Mouse (Mus musculus) left cerebral cortex, adult 11 months (tissue): ENCODE results near the gene Ncln.

ENCODE experiments used
- DNase-seq: peaks from one replicate; pipeline ENCODE4 v3.0.0; 2022; ENCODE audit warnings: low spot score

The Ncln gene

GRCm38 (mm10) chr10:81488081-81488480 is 8.1 kb downstream of the Ncln start:
- no peak for DNase-seq

- no peak for DNase-seq
Observed at GRCm38 (mm10) chr10:81486496-81486895, 9.7 kb downstream of the Ncln start.

GRCm38 (mm10) chr10:81485479-81486018 is 10.6 kb downstream of the Ncln start:
- no peak for DNase-seq

- no peak for DNase-seq
Observed at GRCm38 (mm10) chr10:81485060-81485449, 11.1 kb downstream of the Ncln start.

GRCm38 (mm10) chr10:81484441-81485059 is 11.6 kb downstream of the Ncln start:
- DNase-seq = no peak

- DNase-seq = no peak
Observed at GRCm38 (mm10) chr10:81483983-81484382, 12.2 kb downstream of the Ncln start.

- no peak for DNase-seq
Observed at GRCm38 (mm10) chr10:81482533-81482889, 13.7 kb downstream of the Ncln start, which contains the start of gene Celf5. Gene Celf5 (minus strand): TSS chr10:81482709.

- no peak for DNase-seq
Observed at GRCm38 (mm10) chr10:81481605-81482532, 14.3 kb downstream of the Ncln start.

- no peak for DNase-seq
Observed at GRCm38 (mm10) chr10:81474461-81474860, 21.7 kb downstream of the Ncln start.

- DNase-seq = peak; percentile 89
Observed at GRCm38 (mm10) chr10:81473003-81473451, 23.2 kb downstream of the Ncln start.

- no peak for DNase-seq
Observed at GRCm38 (mm10) chr10:81472403-81473002, 23.7 kb downstream of the Ncln start.

GRCm38 (mm10) chr10:81470454-81470853 is 25.7 kb downstream of the Ncln start:
- DNase-seq = no peak

- peak; percentile 72 for DNase-seq
Observed at GRCm38 (mm10) chr10:81469253-81469652, 26.9 kb downstream of the Ncln start.

GRCm38 (mm10) chr10:81467670-81468235 is 28.4 kb downstream of the Ncln start:
- no peak for DNase-seq

GRCm38 (mm10) chr10:81466881-81467280 is 29.3 kb downstream of the Ncln start:
- DNase-seq = no peak

GRCm38 (mm10) chr10:81466066-81466465 is 30.1 kb downstream of the Ncln start:
- no peak for DNase-seq

- no peak for DNase-seq
Observed at GRCm38 (mm10) chr10:81465265-81465645, 30.9 kb downstream of the Ncln start.

- no peak for DNase-seq
Observed at GRCm38 (mm10) chr10:81464405-81465264, 31.6 kb downstream of the Ncln start.

- no peak for DNase-seq
Observed at GRCm38 (mm10) chr10:81463531-81463930, 32.7 kb downstream of the Ncln start.

GRCm38 (mm10) chr10:81462917-81463316 is 33.3 kb downstream of the Ncln start:
- DNase-seq = no peak

- no peak for DNase-seq
Observed at GRCm38 (mm10) chr10:81462415-81462804, 33.8 kb downstream of the Ncln start.
